Mouse (Mus musculus) small intestine, adult 2 months (tissue): ENCODE results near the gene 1700056E22Rik.

Experiments
- CTCF ChIP-seq: fragments of 200-500 bp; IDR thresholded peaks from 2 replicates; pipeline ENCODE4 v1.5.1; 2012; ENCODE audit warnings: low read depth, mild to moderate bottlenecking, control low read depth, inconsistent platforms, low read length, moderate library complexity, mixed read lengths; ENCODE audit not compliant: insufficient replicate concordance, insufficient read length; ENCODE audit errors: extremely low read depth
- POLR2A ChIP-seq: fragments of 200-500 bp; IDR thresholded peaks from 2 replicates; pipeline ENCODE4 v1.6.1; 2012; ENCODE audit warnings: low read depth, mild to moderate bottlenecking, control low read depth, inconsistent platforms, low read length, moderate library complexity

DNA sequence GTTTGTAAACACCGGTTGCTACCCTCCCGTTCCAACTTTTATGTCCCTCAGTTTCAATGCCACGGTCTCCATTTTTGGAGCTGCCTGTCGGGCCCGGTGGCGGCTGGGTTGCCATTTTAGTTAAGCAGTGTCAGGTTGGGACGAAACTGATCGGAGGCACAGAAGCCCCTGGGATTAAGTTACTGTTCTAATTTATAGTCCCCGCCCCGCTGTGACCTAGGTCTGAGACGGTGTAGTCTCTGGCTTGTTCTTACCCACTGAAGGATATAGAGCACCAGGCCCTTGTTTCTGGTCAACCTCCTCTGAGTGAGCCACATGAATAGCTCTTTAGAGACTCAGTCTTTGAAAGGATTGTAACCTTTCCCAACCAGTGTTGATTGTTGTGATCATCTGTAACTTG, 6.1 kb upstream of the 1700056E22Rik start:
- TF ChIP-seq POLR2A (no peak), CTCF (no peak)
